Mouse (Mus musculus): ENCODE results near the gene Ugt1a9. TPM values are rescaled to one million over a fixed set of nuclear protein-coding genes. Genes with fewer than 3 reads are reported as not detected.

Ugt1a9 gene
- polyA plus RNA-seq, 1 experiment from 2014 or later = not detected

DNA sequence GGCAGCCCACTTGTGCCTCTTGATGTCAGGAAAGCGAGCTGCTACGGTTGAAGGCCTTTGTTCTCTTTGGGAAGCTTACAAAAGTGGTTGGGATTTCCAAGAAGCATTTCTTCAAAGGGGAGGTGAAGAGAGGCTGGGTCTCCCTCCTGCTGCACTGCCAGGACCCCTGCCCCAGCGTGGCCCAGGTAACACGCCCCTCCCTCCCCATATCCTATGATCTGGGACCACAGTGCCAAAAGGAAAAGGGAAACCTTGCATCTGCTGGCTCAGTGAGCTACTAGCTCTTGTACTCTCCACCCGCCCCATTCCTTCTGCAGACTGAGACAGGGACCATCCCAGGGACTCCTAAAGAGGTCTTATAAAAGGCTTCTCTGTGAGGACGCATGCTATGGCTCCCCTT, 187.1 kb downstream of the Ugt1a9 start:
- DNase-seq (ENCODE audit: low spot score) = no peak

DNA sequence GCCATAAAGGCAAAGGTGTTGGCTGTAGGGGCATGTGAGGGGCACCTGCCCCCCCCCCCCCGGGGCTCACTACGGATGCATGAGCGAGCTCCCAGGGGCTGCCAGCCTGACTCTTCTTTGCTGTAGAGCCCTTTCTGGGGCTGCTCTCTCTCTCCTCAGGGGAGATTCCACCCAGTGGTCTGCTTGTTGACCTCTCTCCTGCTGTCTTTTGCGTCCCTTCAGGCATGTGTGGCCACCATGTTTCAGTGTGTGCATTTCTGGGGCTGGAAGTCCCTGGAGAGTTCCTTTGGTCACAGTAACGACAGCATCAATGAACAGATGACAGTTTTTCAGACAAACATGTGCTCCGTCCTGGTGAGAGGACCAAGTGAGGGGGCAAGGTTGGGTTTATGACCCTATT, 187.8 kb downstream of the Ugt1a9 start:
- no peak for DNase-seq (ENCODE audit: low spot score)

DNA sequence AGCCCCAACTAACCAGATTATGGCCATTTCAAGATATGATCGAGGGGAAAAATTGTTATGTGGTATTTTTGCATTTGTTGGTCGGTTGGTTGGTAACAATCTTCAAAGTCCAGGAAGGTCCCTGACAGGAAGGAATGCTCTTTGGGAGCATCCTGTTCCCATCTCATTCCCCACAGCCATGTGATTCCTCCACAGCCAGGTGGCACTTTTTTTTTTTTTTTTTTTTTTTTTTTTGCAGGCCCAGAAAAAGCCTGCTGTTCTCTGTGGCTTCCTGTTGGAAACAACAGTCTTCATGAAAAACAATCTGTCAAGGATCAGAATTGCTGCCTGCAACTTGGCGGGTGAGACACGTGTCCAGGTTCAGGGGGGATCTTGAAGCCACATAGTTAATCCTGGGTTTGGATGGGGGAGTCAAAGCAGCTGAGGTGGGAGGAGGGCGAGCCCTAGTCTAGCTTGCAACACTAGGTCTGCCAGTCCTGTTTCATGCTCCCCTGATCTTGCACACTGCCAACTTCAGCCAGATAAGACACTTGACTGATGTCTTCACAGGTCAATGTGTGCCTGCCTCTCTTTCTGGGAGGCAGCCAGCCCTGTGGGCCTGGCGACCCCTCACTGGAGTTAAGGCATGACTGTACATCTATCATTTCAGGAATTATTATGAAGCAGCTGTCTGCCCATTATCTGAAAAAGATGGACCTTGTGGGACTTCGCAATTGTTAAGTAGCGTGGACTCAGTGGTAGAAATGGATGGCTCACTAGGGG, 188.5 kb downstream of the Ugt1a9 start:
- no peak for DNase-seq (ENCODE audit: low spot score)

DNA sequence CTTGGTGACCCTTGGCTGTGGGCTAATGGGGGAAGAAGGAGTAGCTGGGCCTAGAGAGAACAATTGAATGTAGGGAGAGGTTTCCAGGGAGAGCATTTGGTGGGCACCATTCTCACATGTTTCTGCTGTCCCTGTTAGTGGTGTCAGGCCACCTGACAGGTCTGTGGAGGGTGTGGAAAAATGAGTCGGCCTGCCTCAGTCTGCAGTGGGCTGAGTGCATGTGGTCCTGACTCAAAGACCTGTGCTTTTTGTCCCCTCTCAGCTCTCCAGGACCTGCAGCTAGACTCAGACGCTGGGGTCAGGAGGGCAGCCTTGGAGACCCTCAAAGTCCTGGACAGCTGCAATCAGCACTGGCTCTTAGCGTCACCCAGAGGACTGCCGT, 189.0 kb downstream of the Ugt1a9 start:
- no peak for DNase-seq (ENCODE audit: low spot score)

DNA sequence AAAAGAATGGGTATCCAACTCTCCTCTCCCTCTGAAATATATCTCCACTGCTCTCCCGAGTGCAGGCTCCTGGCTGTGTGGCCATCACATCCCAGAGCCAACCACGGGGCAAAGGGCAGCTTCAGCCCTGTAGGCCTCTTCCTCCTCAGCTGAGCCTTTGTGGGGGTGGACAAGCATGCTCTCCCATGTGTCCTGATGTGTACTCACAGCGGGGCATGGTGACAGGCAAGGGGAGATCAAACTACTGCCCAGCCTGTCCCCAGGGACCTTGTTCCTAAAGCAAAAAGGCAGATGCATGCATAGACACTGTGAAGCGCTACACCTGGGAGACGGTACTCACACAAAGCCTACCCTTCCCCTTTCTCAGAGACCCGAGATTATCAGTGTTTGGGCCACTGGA, 189.5 kb downstream of the Ugt1a9 start:
- no peak for DNase-seq (ENCODE audit: low spot score)

DNA sequence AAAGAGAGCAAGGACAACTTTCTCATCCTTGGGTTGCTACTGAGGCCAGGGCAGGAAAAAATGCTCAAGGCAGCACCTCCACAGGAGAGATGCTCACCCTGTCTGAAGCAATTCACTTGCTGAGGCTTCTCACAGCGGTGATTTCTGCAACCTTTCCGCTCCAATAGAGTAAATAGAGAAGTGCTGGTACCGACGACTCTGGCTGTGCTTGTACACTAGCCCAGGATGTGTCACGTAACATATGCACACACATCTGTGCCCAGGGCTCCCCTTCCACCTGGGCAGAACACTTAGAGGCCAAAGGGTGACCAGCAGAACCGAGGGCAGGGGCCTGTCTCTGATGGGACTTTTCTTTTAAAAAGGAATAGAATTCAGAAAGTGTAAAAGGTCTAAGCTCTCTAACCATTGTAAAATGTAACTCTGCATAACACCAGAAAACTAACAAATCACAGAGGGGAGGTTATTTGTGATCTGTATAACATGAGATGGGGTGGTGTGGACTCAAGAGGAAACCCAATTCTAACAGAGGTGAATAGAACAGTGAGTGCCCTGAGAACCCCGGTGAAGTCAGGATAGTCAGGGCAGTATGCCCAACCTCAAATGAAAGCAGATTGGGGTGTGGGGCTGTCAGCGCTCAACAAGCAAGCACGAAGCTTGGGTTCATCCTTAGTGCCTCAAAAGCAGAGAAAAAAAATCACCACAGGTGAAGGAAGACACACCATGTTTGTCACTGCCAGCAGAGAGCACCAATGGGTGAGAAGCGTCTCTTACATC, 190.2 kb downstream of the Ugt1a9 start:
- no peak for DNase-seq (ENCODE audit: low spot score)

DNA sequence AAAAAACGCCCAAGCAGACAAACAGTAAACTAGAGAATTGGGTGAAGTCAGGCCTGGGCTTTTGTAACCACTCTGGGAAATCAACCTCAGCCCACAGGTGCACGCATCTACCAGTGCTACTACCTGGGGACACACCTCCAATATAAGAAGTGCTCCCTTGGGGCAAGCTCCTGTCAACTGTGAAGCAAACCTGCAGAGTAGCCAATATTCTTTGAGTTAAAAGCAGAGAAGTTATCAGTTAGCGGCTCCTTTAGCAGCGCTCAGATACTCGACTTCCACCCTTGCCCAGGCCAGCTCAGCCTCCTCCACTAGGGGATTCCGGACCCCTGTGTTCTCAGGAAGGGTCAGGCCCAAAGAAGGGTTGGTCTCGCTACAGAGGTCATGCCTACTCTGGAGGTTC, 191.1 kb downstream of the Ugt1a9 start:
- no peak for DNase-seq (ENCODE audit: low spot score)

DNA sequence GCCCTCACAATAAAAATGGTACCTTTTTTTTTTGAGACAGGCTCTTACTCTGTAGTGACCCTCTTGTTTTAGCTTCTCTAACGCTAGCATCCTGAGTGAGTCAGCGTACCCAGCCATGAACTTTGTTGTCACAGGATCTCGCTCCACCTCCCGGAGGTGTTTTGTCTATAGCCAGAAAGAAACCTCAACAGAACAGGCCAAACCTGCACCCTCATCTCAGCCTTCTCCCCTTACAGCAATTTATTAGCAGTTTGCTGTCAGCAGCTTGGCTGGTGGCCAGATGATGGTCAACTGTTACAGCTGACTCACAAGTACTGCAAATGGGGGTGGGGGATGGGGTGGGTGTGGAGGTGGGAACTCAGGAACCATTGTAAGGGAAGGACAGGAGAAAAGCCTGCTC, 191.7 kb downstream of the Ugt1a9 start:
- no peak for DNase-seq (ENCODE audit: low spot score)

DNA sequence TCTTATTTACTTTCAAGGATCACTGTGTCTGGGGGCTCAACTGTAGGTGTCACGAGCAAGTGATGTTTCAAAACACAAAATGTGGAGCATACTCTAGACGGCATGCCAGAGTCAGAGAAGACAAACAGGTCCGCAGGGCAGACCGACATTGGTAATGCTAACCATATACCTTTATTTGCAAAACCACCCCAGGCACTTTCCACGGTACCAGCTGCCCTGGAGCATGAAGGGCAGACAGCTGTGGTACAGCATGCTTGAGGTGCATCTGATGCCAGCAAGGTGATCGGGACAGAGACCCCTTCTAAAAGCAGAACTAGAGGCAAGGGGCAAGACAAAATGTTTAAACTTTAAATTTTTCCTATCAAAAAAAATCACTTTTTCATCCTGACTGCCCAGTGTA, 192.4 kb downstream of the Ugt1a9 start:
- no peak for DNase-seq (ENCODE audit: low spot score)

DNA sequence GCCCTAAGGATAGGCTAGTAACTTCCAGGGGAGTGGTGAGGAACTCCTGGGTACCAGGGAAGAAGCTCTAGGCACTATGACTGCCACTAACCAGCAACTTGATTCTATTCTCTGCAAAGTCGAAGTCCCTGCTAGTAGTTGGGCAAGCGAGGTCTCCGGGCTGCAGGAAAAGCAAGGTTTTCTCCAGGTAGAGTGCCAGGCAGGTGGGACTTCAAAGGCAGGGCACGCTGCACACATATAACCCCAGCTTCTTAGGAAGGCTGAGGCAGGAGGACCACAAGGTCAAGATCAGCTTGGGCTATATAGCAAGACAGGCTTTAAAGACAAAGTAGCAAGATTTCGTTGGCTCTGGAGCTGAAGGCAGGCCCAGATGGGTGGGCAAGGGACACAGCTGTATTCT, 193.2 kb downstream of the Ugt1a9 start:
- DNase-seq (ENCODE audit: low spot score) = no peak

DNA sequence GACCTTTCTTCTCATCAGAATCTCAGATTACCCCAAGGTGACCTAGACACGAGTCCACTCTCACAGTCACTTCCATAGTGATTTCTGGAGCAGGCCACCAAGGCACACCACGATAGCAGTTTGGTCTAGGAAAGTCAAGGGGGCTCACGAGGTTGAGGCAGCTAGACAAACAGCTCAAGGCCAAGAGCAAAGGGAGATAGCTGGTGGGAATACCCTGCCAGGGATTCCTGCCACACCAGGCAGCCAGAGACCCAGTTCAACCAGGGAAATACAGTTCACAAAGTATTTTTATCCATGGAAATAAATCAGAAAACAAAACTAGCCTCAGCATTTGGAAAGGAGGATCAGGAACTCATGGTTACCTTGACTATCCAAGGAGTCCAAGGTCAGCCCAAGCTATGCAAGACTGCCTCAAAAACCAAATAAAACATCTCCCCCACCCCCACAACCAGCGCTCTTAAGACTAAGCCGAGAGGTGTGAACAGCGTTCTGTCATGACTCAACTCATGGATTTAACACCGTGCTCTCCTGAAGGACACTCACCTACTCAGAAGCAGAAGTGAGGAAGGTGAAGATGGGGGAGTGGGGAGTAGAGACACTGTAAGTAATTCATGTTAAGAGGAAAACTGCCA, 193.8 kb downstream of the Ugt1a9 start:
- no peak for DNase-seq (ENCODE audit: low spot score)

DNA sequence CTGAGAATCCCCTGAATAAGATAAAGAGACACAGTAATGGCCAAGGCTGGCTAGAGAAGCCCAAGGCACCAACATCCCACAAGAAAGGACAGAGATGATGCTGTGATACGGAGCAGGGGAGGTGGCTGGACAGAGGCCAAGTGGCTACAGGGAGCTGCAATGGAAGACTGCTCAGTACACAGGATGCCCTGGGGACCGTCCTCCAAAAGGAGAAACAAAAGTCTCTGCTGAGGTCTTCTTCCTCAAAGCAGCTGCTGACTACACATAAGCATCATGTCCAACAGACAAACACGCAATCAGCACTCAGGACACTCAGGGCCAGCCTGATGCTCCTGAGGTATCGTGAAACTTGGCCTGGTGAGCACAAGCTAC, 194.3 kb downstream of the Ugt1a9 start:
- no peak for DNase-seq (ENCODE audit: low spot score)

DNA sequence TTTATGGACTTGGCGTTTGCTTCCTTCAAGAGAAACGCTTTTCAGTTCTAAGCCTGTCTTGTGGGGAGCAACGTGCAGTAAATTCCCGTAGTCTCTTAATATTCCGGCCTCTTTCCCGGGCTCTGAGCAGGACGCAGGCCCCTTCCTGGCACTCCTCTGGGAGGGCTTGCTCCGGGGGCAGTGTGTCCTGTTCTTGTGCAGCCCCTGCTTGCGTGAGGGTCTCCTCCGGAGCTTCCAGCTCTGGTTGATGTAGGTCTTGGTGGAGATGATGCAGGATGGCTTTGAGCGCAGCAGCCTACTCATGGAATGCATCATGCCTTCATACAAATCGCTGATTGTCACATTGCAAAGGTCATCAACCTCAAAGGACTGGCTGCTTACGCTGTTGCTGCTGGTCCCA, 195.5 kb downstream of the Ugt1a9 start:
- no peak for DNase-seq (ENCODE audit: low spot score)

DNA sequence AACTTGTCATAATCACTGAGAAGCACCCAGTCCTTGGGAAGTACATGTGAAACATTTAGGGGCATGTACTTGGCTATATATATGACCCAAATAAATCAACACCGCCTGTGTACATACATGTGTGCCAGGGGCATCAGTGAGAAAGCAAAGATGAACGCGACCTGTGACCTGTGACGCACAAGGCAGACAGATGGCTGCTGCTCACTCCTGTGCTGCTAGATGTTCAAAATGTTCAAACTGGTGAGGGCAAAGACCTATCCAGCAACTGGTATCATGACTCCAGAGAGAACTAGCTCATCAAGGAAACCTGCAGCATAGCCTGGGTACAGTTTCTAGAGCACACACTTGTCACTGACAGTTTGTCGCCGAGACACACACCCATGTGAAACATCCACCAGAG, 196.9 kb downstream of the Ugt1a9 start:
- DNase-seq (ENCODE audit: low spot score) = no peak

DNA sequence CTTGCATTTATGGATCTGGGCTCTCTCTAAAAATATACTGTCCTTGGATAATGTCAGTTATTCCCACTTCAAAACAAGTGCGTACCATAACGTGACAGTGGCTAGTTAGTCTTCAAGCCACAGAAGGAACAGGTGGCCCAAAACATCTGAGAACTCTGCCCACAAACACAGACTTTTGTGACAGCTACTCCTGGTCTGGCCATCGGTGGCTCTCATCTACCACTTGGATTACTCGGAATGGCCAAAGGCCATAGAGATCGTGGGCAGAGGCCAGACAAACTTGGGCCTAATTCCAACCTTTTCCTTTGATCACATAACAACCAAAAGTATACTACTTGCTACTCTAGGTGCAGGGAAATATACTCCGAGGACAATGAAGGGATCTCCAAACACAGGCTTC, 197.5 kb downstream of the Ugt1a9 start:
- no peak for DNase-seq (ENCODE audit: low spot score)

Other genes with a start within 250 kb of the Ugt1a9 start
- 73.7 and 80.7 TPM in 2 replicates for gene Dgkd, start 217.5 kb upstream of the Ugt1a9 start, polyA plus RNA-seq (2015; fragmentation: Nextera tagmentation; extraction: Ambion mirVana)
- 11.4 and 13.0 TPM in 2 replicates for gene Usp40, start 62.2 kb upstream of the Ugt1a9 start, polyA plus RNA-seq (2015; fragmentation: Nextera tagmentation; extraction: Ambion mirVana)
- gene Ugt1a10, start 15.4 kb upstream of the Ugt1a9 start, polyA plus RNA-seq (2015; fragmentation: Nextera tagmentation; extraction: Ambion mirVana) = not detected in 2 replicates
- gene Ugt1a8, start 17.0 kb downstream of the Ugt1a9 start, polyA plus RNA-seq (2015; fragmentation: Nextera tagmentation; extraction: Ambion mirVana) = not detected in 2 replicates
- 1.7 and 2.4 TPM in 2 replicates for gene Ugt1a7c, start 24.3 kb downstream of the Ugt1a9 start, polyA plus RNA-seq (2015; fragmentation: Nextera tagmentation; extraction: Ambion mirVana)
- 0.08 TPM in 1 of 2 replicates, not detected in the other for gene Ugt1a6b, start 32.5 kb downstream of the Ugt1a9 start, polyA plus RNA-seq (2015; fragmentation: Nextera tagmentation; extraction: Ambion mirVana)
- gene Ugt1a6a, start 64.0 kb downstream of the Ugt1a9 start, polyA plus RNA-seq (2015; fragmentation: Nextera tagmentation; extraction: Ambion mirVana) = 1.3 and 1.4 TPM in 2 replicates
- gene Ugt1a5, start 95.2 kb downstream of the Ugt1a9 start, polyA plus RNA-seq (2015; fragmentation: Nextera tagmentation; extraction: Ambion mirVana) = not detected in 2 replicates
- 0.13 TPM in 1 of 2 replicates, not detected in the other for gene Ugt1a2, start 129.8 kb downstream of the Ugt1a9 start, polyA plus RNA-seq (2015; fragmentation: Nextera tagmentation; extraction: Ambion mirVana)
- 2.9 and 3.9 TPM in 2 replicates for gene Dnajb3, start 135.0 kb downstream of the Ugt1a9 start, polyA plus RNA-seq (2015; fragmentation: Nextera tagmentation; extraction: Ambion mirVana)
- 0.36 and 0.54 TPM in 2 replicates for gene Ugt1a1, start 141.2 kb downstream of the Ugt1a9 start, polyA plus RNA-seq (2015; fragmentation: Nextera tagmentation; extraction: Ambion mirVana)
- 0.64 and 1.4 TPM in 2 replicates for gene Mroh2a, start 156.2 kb downstream of the Ugt1a9 start, polyA plus RNA-seq (2015; fragmentation: Nextera tagmentation; extraction: Ambion mirVana)
- 82.7 and 102 TPM in 2 replicates for gene Hjurp, start 206.8 kb downstream of the Ugt1a9 start, polyA plus RNA-seq (2015; fragmentation: Nextera tagmentation; extraction: Ambion mirVana)
- not detected in 2 replicates for gene Trpm8, start 206.9 kb downstream of the Ugt1a9 start, polyA plus RNA-seq (2015; fragmentation: Nextera tagmentation; extraction: Ambion mirVana)

Measured in thymus, postnatal 0 days (tissue).